Mouse (Mus musculus): Measurements from ENCODE around the gene Zfp719. TPM values are rescaled to one million over a fixed set of nuclear protein-coding genes. Genes with fewer than 3 reads are reported as not detected.

Zfp719 gene
- total RNA-seq, 2 experiments from 2014 or later, result 10.8 to 19.2 TPM

- ATAC-seq (replicated peaks; ENCODE audit: poor library complexity, severe bottlenecking), result peak; percentile 73
Measured at GRCm38 (mm10) chr7:43606896-43607742, 27.7 kb downstream of the Zfp719 start, which contains the start of gene Zfp819. Gene Zfp819, plus strand, starts transcription at chr7:43607169.

- ATAC-seq (replicated peaks; ENCODE audit: poor library complexity, severe bottlenecking), result peak; percentile 77
Measured at GRCm38 (mm10) chr7:43607743-43608287, 28.4 kb downstream of the Zfp719 start.

GRCm38 (mm10) chr7:43608316-43608824, 29.0 kb downstream of the Zfp719 start:
- no peak for ATAC-seq (replicated peaks; ENCODE audit: poor library complexity, severe bottlenecking)

GRCm38 (mm10) chr7:43613816-43614551, 34.6 kb downstream of the Zfp719 start:
- ATAC-seq (replicated peaks; ENCODE audit: poor library complexity, severe bottlenecking), result peak; percentile 94

- peak; percentile 77 for ATAC-seq (replicated peaks; ENCODE audit: poor library complexity, severe bottlenecking)
Measured at GRCm38 (mm10) chr7:43622927-43623326, 43.5 kb downstream of the Zfp719 start.

- ATAC-seq (replicated peaks; ENCODE audit: poor library complexity, severe bottlenecking), result no peak
Measured at GRCm38 (mm10) chr7:43623819-43624218, 44.4 kb downstream of the Zfp719 start.

- peak; percentile 21; the same call in 1 of the 2 replicates for ATAC-seq (replicated peaks; ENCODE audit: poor library complexity, severe bottlenecking)
Measured at GRCm38 (mm10) chr7:43625065-43625464, 45.7 kb downstream of the Zfp719 start.

GRCm38 (mm10) chr7:43625794-43626422, 46.5 kb downstream of the Zfp719 start:
- no peak for ATAC-seq (replicated peaks; ENCODE audit: poor library complexity, severe bottlenecking)

GRCm38 (mm10) chr7:43633940-43634339, 54.5 kb downstream of the Zfp719 start:
- no peak for ATAC-seq (replicated peaks; ENCODE audit: poor library complexity, severe bottlenecking)

GRCm38 (mm10) chr7:43634500-43634899, 55.1 kb downstream of the Zfp719 start, which contains the start of gene Ceacam18:
Gene Ceacam18, plus strand, starts transcription at chr7:43634707.
- ATAC-seq (replicated peaks; ENCODE audit: poor library complexity, severe bottlenecking), result no peak

- peak; percentile 93 for ATAC-seq (replicated peaks; ENCODE audit: poor library complexity, severe bottlenecking)
Measured at GRCm38 (mm10) chr7:43636194-43636593, 56.8 kb downstream of the Zfp719 start.

- peak; percentile 67 for ATAC-seq (replicated peaks; ENCODE audit: poor library complexity, severe bottlenecking)
Measured at GRCm38 (mm10) chr7:43637118-43637517, 57.7 kb downstream of the Zfp719 start.

GRCm38 (mm10) chr7:43642587-43642986, 63.2 kb downstream of the Zfp719 start:
- ATAC-seq (replicated peaks; ENCODE audit: poor library complexity, severe bottlenecking), result peak; percentile 84

Other genes with a start within 250 kb of the Zfp719 start
- gene Siglecf, start 228.3 kb upstream of the Zfp719 start, total RNA-seq (2014; fragmentation: Nextera tagmentation), result 11.6 and 16.5 TPM in 2 replicates
- 19.2 and 22.0 TPM in 2 replicates for gene Siglecf, start 228.3 kb upstream of the Zfp719 start, total RNA-seq (2017)
- 11.9 and 27.5 TPM in 2 replicates for gene Siglecg, start 171.4 kb upstream of the Zfp719 start, total RNA-seq (2014; fragmentation: Nextera tagmentation)
- gene Siglecg, start 171.4 kb upstream of the Zfp719 start, total RNA-seq (2017), result 11.8 and 12.6 TPM in 2 replicates
- gene Lim2, start 151.9 kb upstream of the Zfp719 start, total RNA-seq (2014; fragmentation: Nextera tagmentation), result not detected in 2 replicates
- 0.05 TPM in 1 of 2 replicates, not detected in the other for gene Lim2, start 151.9 kb upstream of the Zfp719 start, total RNA-seq (2017)
- gene Nkg7, start 142.5 kb upstream of the Zfp719 start, total RNA-seq (2014; fragmentation: Nextera tagmentation), result 772 and 862 TPM in 2 replicates
- gene Nkg7, start 142.5 kb upstream of the Zfp719 start, total RNA-seq (2017), result 227 and 400 TPM in 2 replicates
- gene Cldnd2, start 138.8 kb upstream of the Zfp719 start, total RNA-seq (2014; fragmentation: Nextera tagmentation), result 2.4 TPM in 1 of 2 replicates, not detected in the other
- gene Cldnd2, start 138.8 kb upstream of the Zfp719 start, total RNA-seq (2017), result 0.52 TPM in 1 of 2 replicates, not detected in the other
- gene Etfb, start 135.5 kb upstream of the Zfp719 start, total RNA-seq (2014; fragmentation: Nextera tagmentation), result 485 and 520 TPM in 2 replicates
- 676 and 828 TPM in 2 replicates for gene Etfb, start 135.5 kb upstream of the Zfp719 start, total RNA-seq (2017)
- gene Gm45233, start 135.5 kb upstream of the Zfp719 start, total RNA-seq (2014; fragmentation: Nextera tagmentation), result 0.43 TPM in 1 of 2 replicates, not detected in the other
- gene Gm45233, start 135.5 kb upstream of the Zfp719 start, total RNA-seq (2017), result 5.7 TPM in 1 of 2 replicates, not detected in the other
- gene Vsig10l, start 116.5 kb upstream of the Zfp719 start, total RNA-seq (2014; fragmentation: Nextera tagmentation), result 5.9 and 10.4 TPM in 2 replicates
- 4.3 and 4.4 TPM in 2 replicates for gene Vsig10l, start 116.5 kb upstream of the Zfp719 start, total RNA-seq (2017)
- not detected in 2 replicates for gene Iglon5, start 89.5 kb upstream of the Zfp719 start, total RNA-seq (2014; fragmentation: Nextera tagmentation)
- not detected in 2 replicates for gene Iglon5, start 89.5 kb upstream of the Zfp719 start, total RNA-seq (2017)
- gene 4931406B18Rik, start 73.7 kb upstream of the Zfp719 start, total RNA-seq (2014; fragmentation: Nextera tagmentation), result not detected in 2 replicates
- not detected in 2 replicates for gene 4931406B18Rik, start 73.7 kb upstream of the Zfp719 start, total RNA-seq (2017)
- gene Cd33, start 35.2 kb upstream of the Zfp719 start, total RNA-seq (2014; fragmentation: Nextera tagmentation), result 4.0 and 5.7 TPM in 2 replicates
- gene Cd33, start 35.2 kb upstream of the Zfp719 start, total RNA-seq (2017), result 2.9 and 4.1 TPM in 2 replicates
- gene Zfp658, start 17.4 kb upstream of the Zfp719 start, total RNA-seq (2014; fragmentation: Nextera tagmentation), result 1.7 and 1.9 TPM in 2 replicates
- gene Zfp658, start 17.4 kb upstream of the Zfp719 start, total RNA-seq (2017), result 0.98 and 1.5 TPM in 2 replicates
- 1.4 TPM in 1 of 2 replicates, not detected in the other for gene Zfp819, start 27.6 kb downstream of the Zfp719 start, total RNA-seq (2014; fragmentation: Nextera tagmentation)
- 0.17 and 0.98 TPM in 2 replicates for gene Zfp819, start 27.6 kb downstream of the Zfp719 start, total RNA-seq (2017)
- 0.28 TPM in 1 of 2 replicates, not detected in the other for gene Ceacam18, start 55.1 kb downstream of the Zfp719 start, total RNA-seq (2014; fragmentation: Nextera tagmentation)
- gene Ceacam18, start 55.1 kb downstream of the Zfp719 start, total RNA-seq (2017), result not detected in 2 replicates
- 13.1 and 15.1 TPM in 2 replicates for gene Siglece, start 80.6 kb downstream of the Zfp719 start, total RNA-seq (2014; fragmentation: Nextera tagmentation)
- 5.2 and 9.0 TPM in 2 replicates for gene Siglece, start 80.6 kb downstream of the Zfp719 start, total RNA-seq (2017)
- 5.6 and 8.7 TPM in 2 replicates for gene Ctu1, start 92.4 kb downstream of the Zfp719 start, total RNA-seq (2014; fragmentation: Nextera tagmentation)
- 5.5 and 9.5 TPM in 2 replicates for gene Ctu1, start 92.4 kb downstream of the Zfp719 start, total RNA-seq (2017)
- gene Klk14, start 110.8 kb downstream of the Zfp719 start, total RNA-seq (2014; fragmentation: Nextera tagmentation), result not detected in 2 replicates
- not detected in 2 replicates for gene Klk14, start 110.8 kb downstream of the Zfp719 start, total RNA-seq (2017)
- gene Klk13, start 133.0 kb downstream of the Zfp719 start, total RNA-seq (2014; fragmentation: Nextera tagmentation), result not detected in 2 replicates
- gene Klk13, start 133.0 kb downstream of the Zfp719 start, total RNA-seq (2017), result not detected in 2 replicates
- gene Klk12, start 189.3 kb downstream of the Zfp719 start, total RNA-seq (2014; fragmentation: Nextera tagmentation), result not detected in 2 replicates
- not detected in 2 replicates for gene Klk12, start 189.3 kb downstream of the Zfp719 start, total RNA-seq (2017)
- not detected in 2 replicates for gene Klk11, start 195.0 kb downstream of the Zfp719 start, total RNA-seq (2014; fragmentation: Nextera tagmentation)
- gene Klk11, start 195.0 kb downstream of the Zfp719 start, total RNA-seq (2017), result not detected in 2 replicates
- not detected in 2 replicates for gene Klk10, start 201.4 kb downstream of the Zfp719 start, total RNA-seq (2014; fragmentation: Nextera tagmentation)
- gene Klk10, start 201.4 kb downstream of the Zfp719 start, total RNA-seq (2017), result not detected in 2 replicates
- not detected in 2 replicates for gene Klk9, start 212.3 kb downstream of the Zfp719 start, total RNA-seq (2014; fragmentation: Nextera tagmentation)
- not detected in 2 replicates for gene Klk9, start 212.3 kb downstream of the Zfp719 start, total RNA-seq (2017)
- 19.5 and 25.4 TPM in 2 replicates for gene Klk8, start 218.0 kb downstream of the Zfp719 start, total RNA-seq (2014; fragmentation: Nextera tagmentation)
- gene Klk8, start 218.0 kb downstream of the Zfp719 start, total RNA-seq (2017), result 10.8 and 11.1 TPM in 2 replicates
- not detected in 2 replicates for gene Klk7, start 231.7 kb downstream of the Zfp719 start, total RNA-seq (2014; fragmentation: Nextera tagmentation)
- gene Klk7, start 231.7 kb downstream of the Zfp719 start, total RNA-seq (2017), result not detected in 2 replicates
- gene Klk6, start 244.9 kb downstream of the Zfp719 start, total RNA-seq (2014; fragmentation: Nextera tagmentation), result not detected in 2 replicates
- gene Klk6, start 244.9 kb downstream of the Zfp719 start, total RNA-seq (2017), result not detected in 2 replicates

Data from granulocyte monocyte progenitor cell, adult 5-6 weeks (primary cell).